Mouse (Mus musculus): ENCODE measurements at regions not wholly inside any gene's neighbourhood (a gene's known extent, or its start where the extent isn't known, plus 50 kb on each side); places are given as distances from the start of the nearest gene placed in this dataset.
A peak's percentile ranks its signal among the peaks of the same experiment; 100 is the strongest.

- DNase-seq (ENCODE audit: inconsistent age in 2 of 2, low spot score in 1 of 2) = peak in 1 of 2 experiments; percentile 22
Observed at GRCm38 (mm10) chrX:76319552-76319951, 55.4 kb downstream of the Cldn34b3 start.
